Mouse (Mus musculus) midbrain, embryonic 11.5 days (tissue): ENCODE measurements around the gene Fam114a2. TPM values are rescaled to one million over a fixed set of nuclear protein-coding genes. Genes with fewer than 3 reads are reported as not detected.

ENCODE experiments used
- ATAC-seq: fragments of 200-750 bp; cut with Nextera tagmentation; 2 replicates; pipeline ENCODE4 v1.8.0; 2017; ENCODE audit warnings: moderate TSS enrichment, moderate library complexity; ENCODE audit not compliant: low FRiP score
- DNase-seq: peaks from one replicate; pipeline ENCODE4 v3.0.0; 2015; ENCODE audit warnings: low spot score; ENCODE audit errors: missing footprints
- H3K27ac ChIP-seq: fragments of 300-500 bp; sonication (generic); 2 replicates; pipeline ENCODE4 v1.5.1; 2014; ENCODE audit warnings: low read depth, low read length
- H3K27me3 ChIP-seq: fragments of 300-500 bp; sonication (generic); 2 replicates; pipeline ENCODE4 v1.6.1; 2014; ENCODE audit warnings: mild to moderate bottlenecking, low read length, moderate library complexity, mixed read lengths; ENCODE audit not compliant: control insufficient read depth, insufficient read depth
- H3K36me3 ChIP-seq: fragments of 300-500 bp; sonication (generic); 2 replicates; pipeline ENCODE4 v1.6.1; 2014; ENCODE audit warnings: mild to moderate bottlenecking, low read length, moderate library complexity, mixed read lengths; ENCODE audit not compliant: control insufficient read depth, insufficient read depth
- H3K4me1 ChIP-seq: fragments of 300-500 bp; sonication (generic); 2 replicates; pipeline ENCODE4 v1.6.1; 2014; ENCODE audit warnings: low read length; ENCODE audit not compliant: control insufficient read depth, insufficient read depth
- H3K4me2 ChIP-seq: fragments of 300-500 bp; sonication (generic); 2 replicates; pipeline ENCODE4 v1.6.1; 2014; ENCODE audit warnings: mild to moderate bottlenecking, moderate library complexity
- H3K4me3 ChIP-seq: fragments of 300-500 bp; sonication (generic); 2 replicates; pipeline ENCODE4 v1.5.1; 2014; ENCODE audit warnings: low read depth, low read length
- H3K9ac ChIP-seq: fragments of 300-500 bp; sonication (generic); 2 replicates; pipeline ENCODE4 v1.6.1; 2014; ENCODE audit warnings: low read length
- H3K9me3 ChIP-seq: fragments of 300-500 bp; sonication (generic); 2 replicates; pipeline ENCODE4 v1.6.1; 2016; ENCODE audit warnings: low read length; ENCODE audit not compliant: control insufficient read depth
- WGBS: fragments of 180-500 bp; shearing (Covaris S2); extraction: QIAGEN DNeasy Blood & Tissue Kit; methylation state at CpG from one replicate; pipeline ENCODE4 v1.1.7; 2014; 5-methylcytosine and 5-hydroxymethylcytosine counted together
- polyA plus RNA-seq: library from polyadenylated mRNA; unstranded; fragments of >200 nt; fragmentation: Nextera tagmentation; extraction: Ambion mirVana; gene quantifications from 2 replicates; pipeline ENCODE4 v1.2.1, GENCODE M21; 2014

Fam114a2 gene
- polyA plus RNA-seq, 1 experiment from 2014 or later = 56.4 TPM

DNA sequence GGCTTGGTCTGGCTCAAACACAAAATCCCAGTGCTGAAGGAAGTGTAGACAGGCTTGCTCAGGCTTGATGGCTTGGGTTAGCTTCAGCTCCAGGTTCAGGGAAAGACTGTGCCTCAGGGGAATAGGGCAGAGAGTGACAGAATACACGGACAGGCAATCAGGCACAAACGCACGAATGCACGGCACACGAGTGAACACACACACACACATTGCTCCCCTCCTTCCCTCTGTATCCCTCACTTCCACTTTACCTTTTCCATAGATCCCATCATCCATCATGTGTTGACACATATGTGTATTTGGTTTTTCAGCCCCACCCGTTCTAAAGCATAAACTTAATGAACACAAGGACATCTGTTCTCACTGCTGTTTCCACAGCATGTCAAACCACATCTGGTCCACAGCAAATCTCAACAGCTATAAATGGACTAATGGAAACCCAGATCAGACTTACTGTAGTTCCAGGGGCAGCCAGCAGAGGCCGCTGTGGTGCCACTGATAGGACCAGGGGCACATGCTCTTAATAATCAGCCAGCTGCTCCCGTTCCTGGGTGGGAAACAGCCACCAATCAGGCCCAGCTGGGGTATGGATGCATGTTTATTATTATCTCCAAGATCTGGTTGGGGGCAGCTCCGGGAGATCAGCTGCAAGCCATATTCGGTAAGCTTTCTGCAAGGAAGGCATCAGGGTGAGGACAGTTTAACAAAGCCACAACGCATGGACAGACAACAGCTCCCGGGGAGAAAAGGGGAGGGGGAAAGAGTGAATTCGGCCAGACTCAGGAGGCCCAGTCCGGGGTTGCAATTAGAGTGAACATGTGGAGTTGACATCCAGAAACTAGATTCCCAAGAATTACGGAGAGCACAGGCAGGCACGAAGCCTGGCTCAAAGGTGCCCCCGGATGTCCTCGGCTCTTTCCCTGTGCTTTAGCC lies 30.5 kb upstream of the Fam114a2 start:
- H3K27me3 ChIP-seq = no peaks in the 10 kb centered on the region; the same call in 1 of the 2 replicates
- WGBS = 30% methylated on average over 18 of the region's 18 CpGs
- H3K9ac ChIP-seq = peak overlapping the region; percentile 6; the same call in 1 of the 2 replicates
- H3K4me2 ChIP-seq = peak overlapping the region; percentile 35; the same call in 1 of the 2 replicates
- ATAC-seq = peak; percentile 70
- peak; percentile 100 for DNase-seq
- H3K4me3 ChIP-seq = no peak overlapping the region
- H3K4me1 ChIP-seq = peaks cover 22% of the 10 kb centered on the region
- no peak overlapping the region for H3K27ac ChIP-seq
- H3K36me3 ChIP-seq = no peaks in the 10 kb centered on the region
- H3K9me3 ChIP-seq = no peaks in the 10 kb centered on the region

- Histone ChIP-seq H3K4me3 (no peak overlapping the region), H3K36me3 (no peaks in the 10 kb centered on the region), H3K9me3 (no peaks in the 10 kb centered on the region), H3K4me1 (peaks cover 2% of the 10 kb centered on the region; the same call in 1 of the 2 replicates), H3K27me3 (no peaks in the 10 kb centered on the region), H3K27ac (no peak overlapping the region), H3K9ac (no peak overlapping the region), H3K4me2 (no peak overlapping the region)
- ATAC-seq (no peak), DNase-seq (no peak)
- WGBS = 87% methylated on average over 2 of the region's 2 CpGs
Observed at GRCm38 (mm10) chr11:57540681-57541080, 22.3 kb upstream of the Fam114a2 start.

DNA sequence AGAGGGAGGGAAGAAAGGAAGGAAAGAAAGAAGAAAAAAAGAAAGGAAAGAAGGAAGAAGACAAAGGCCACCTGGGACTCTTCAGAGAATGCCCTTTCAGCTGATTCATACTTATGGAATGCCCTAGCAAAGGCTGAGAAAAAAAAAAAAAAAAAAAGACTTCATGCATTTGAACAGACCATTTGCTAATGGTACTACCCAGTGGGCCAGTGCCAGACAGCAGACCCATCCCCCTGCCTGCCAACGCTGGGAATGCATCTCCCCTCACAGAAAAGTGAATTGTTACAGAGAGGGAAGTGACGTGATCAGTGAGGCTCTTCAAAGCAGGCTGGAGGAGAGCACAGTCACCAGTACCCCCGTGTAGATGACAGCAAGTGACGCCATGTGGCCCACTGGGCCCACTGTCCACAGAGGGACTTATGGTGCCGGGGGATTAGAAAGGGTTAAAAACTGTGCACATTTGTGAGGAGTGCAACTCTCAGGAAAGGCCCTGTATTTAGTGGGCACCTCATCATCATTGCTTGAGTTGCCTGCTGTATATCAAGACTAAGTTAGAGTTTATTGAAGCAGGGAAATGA lies 21.5 kb upstream of the Fam114a2 start:
- DNase-seq = peak; percentile 81
- 77% methylated on average over 5 of the region's 5 CpGs for WGBS
- H3K4me1 ChIP-seq = peaks cover 2% of the 10 kb centered on the region; the same call in 1 of the 2 replicates

GRCm38 (mm10) chr11:57535912-57536311 lies 17.5 kb upstream of the Fam114a2 start:
- WGBS = 91% methylated on average over 5 of the region's 5 CpGs
- no peak for ATAC-seq

More for the DNA sequence above, 21.5 kb upstream of the Fam114a2 start:
- H3K9ac ChIP-seq = no peak overlapping the region
- H3K9me3 ChIP-seq = no peaks in the 10 kb centered on the region
- H3K4me3 ChIP-seq = no peak overlapping the region
- H3K27me3 ChIP-seq = no peaks in the 10 kb centered on the region
- ATAC-seq = peak; percentile 22; the same call in 1 of the 2 replicates
- no peak overlapping the region for H3K27ac ChIP-seq
- no peaks in the 10 kb centered on the region for H3K36me3 ChIP-seq
- no peak overlapping the region for H3K4me2 ChIP-seq

GRCm38 (mm10) chr11:57532306-57532705 lies 13.9 kb upstream of the Fam114a2 start:
- no peak overlapping the region for H3K4me3 ChIP-seq
- H3K27me3 ChIP-seq = no peaks in the 10 kb centered on the region
- H3K4me1 ChIP-seq = peaks cover 16% of the 10 kb centered on the region
- ATAC-seq (no peak), DNase-seq (peak; percentile 61)
- no peak overlapping the region for H3K9ac ChIP-seq
- H3K27ac ChIP-seq = peak overlapping the region; percentile 78; the same call in 1 of the 2 replicates
- H3K4me2 ChIP-seq = no peak overlapping the region
- no peaks in the 10 kb centered on the region for H3K9me3 ChIP-seq
- H3K36me3 ChIP-seq = peaks cover 12% of the 10 kb centered on the region; the same call in 1 of the 2 replicates
- 94% methylated on average over 4 of the region's 4 CpGs for WGBS

More at GRCm38 (mm10) chr11:57535912-57536311, 17.5 kb upstream of the Fam114a2 start:
- peaks cover 16% of the 10 kb centered on the region for H3K4me1 ChIP-seq
- H3K4me2 ChIP-seq = no peak overlapping the region
- no peak overlapping the region for H3K9ac ChIP-seq
- H3K9me3 ChIP-seq = no peaks in the 10 kb centered on the region
- H3K4me3 ChIP-seq = no peak overlapping the region
- H3K36me3 ChIP-seq = 0 out of 2 replicates have a peak, but pooled peaks cover 2% of the 10 kb centered on the region
- no peaks in the 10 kb centered on the region for H3K27me3 ChIP-seq
- H3K27ac ChIP-seq = no peak overlapping the region
- DNase-seq = no peak

DNA sequence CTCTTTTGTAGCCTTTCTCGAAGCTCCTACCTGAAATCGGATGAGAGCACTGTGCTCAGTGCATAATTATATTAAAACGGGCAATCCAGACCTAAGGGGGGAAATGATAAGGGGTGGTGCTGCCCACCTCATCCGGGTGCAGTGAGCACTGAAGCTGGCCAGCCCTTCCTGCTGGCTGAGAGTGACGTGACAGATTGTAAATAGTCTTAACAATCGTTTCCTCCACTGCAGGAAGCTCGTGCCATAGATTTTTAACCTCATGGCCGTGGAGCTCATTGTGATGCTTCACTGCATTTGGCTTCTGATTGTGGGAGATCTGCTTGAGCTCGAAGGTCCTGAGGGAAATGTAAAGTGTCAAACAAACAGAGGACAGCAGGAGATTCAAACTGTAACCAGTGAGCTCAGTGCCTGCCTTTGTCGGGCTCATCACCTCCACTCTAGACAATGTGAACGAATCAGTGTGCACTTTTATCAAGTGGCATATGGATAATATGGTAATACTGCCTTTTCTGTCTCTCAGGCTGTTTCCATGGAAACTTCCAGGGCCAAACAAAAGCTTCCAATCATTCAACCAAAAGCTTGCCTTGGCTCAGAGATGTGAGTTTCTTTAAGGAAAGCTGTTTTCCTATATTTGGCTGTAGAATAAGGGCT lies 13.0 kb upstream of the Fam114a2 start:
- no peak overlapping the region for H3K4me3 ChIP-seq
- H3K9me3 ChIP-seq = no peaks in the 10 kb centered on the region
- H3K9ac ChIP-seq = 0 out of 2 replicates have a peak overlapping the region, but pooled peaks have one; percentile 27
- H3K4me1 ChIP-seq = peaks cover 16% of the 10 kb centered on the region
- no peak overlapping the region for H3K4me2 ChIP-seq
- H3K36me3 ChIP-seq = peaks cover 12% of the 10 kb centered on the region; the same call in 1 of the 2 replicates
- ATAC-seq (peak; percentile 86), DNase-seq (peak; percentile 87)
- 31% methylated on average over 11 of the region's 11 CpGs for WGBS
- H3K27me3 ChIP-seq = no peaks in the 10 kb centered on the region
- H3K27ac ChIP-seq = peak overlapping the region; percentile 78

GRCm38 (mm10) chr11:57529111-57529510 lies 10.7 kb upstream of the Fam114a2 start:
- H3K9ac ChIP-seq = no peak overlapping the region
- H3K4me2 ChIP-seq = no peak overlapping the region
- DNase-seq (no peak), ATAC-seq (no peak)
- WGBS = 91% methylated on average over 3 of the region's 3 CpGs
- H3K9me3 ChIP-seq = no peaks in the 10 kb centered on the region
- H3K27me3 ChIP-seq = no peaks in the 10 kb centered on the region
- H3K4me3 ChIP-seq = no peak overlapping the region
- peaks cover 17% of the 10 kb centered on the region for H3K4me1 ChIP-seq
- H3K36me3 ChIP-seq = peaks cover 12% of the 10 kb centered on the region; the same call in 1 of the 2 replicates
- no peak overlapping the region for H3K27ac ChIP-seq

DNA sequence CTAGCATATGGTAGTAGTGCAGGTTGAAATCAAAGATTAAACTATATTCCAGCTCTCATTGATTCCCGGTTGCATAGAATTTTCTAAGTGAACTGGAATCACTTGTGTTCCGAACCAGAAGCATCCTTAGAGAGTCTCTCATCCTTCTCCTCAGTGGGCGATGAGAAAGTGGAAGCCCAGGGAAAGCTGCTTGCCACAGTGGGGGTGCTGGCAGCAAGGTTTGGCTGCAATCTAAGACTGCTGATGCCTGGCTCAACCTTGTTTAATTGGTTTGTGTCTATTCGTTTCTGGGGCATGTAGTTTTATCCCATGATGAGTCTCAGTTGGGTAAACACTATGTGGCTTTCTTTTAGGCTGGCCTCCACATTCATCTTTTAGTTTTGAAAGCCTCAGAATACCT lies 9.1 kb upstream of the Fam114a2 start:
- Histone ChIP-seq H3K4me2 (no peak overlapping the region), H3K4me3 (no peak overlapping the region), H3K4me1 (peaks cover 19% of the 10 kb centered on the region), H3K36me3 (peaks cover 10% of the 10 kb centered on the region; the same call in 1 of the 2 replicates), H3K27ac (no peak overlapping the region), H3K9ac (no peak overlapping the region), H3K27me3 (no peaks in the 10 kb centered on the region), H3K9me3 (no peaks in the 10 kb centered on the region)
- DNase-seq (no peak), ATAC-seq (no peak)
- 86% methylated on average over 4 of the region's 4 CpGs for WGBS
